Mouse (Mus musculus) embryonic fibroblast, embryonic 13.5 days (primary cell): Measurements from ENCODE around the gene Ttc39b. TPM values are rescaled to one million over a fixed set of nuclear protein-coding genes. Genes with fewer than 3 reads are reported as not detected.

Experiments
- H3K27ac ChIP-seq: 2 replicates; pipeline ENCODE4 v1.5.1; 2012; ENCODE audit warnings: low read length, control low read depth, inconsistent platforms; ENCODE audit not compliant: insufficient read depth
- H3K4me1 ChIP-seq: 2 replicates; pipeline ENCODE4 v1.6.1; 2011; ENCODE audit warnings: low read length; ENCODE audit not compliant: control insufficient read depth, insufficient read depth
- H3K4me3 ChIP-seq: 2 replicates; pipeline ENCODE4 v1.5.1; 2011; ENCODE audit warnings: mild to moderate bottlenecking, control low read depth, low read length; ENCODE audit not compliant: insufficient read depth
- CTCF ChIP-seq: IDR thresholded peaks from 2 replicates; pipeline ENCODE4 v1.5.1; 2011; ENCODE audit warnings: mild to moderate bottlenecking, control low read depth, low read length, moderate library complexity, borderline replicate concordance; ENCODE audit not compliant: insufficient read depth
- POLR2A ChIP-seq: IDR thresholded peaks from 2 replicates; pipeline ENCODE4 v1.6.1; 2011; ENCODE audit warnings: low read depth, mild to moderate bottlenecking, control low read depth, low read length, moderate library complexity
- polyA plus RNA-seq: library from polyadenylated mRNA; stranded (reverse); fragments of >200 nt; gene quantifications from 2 replicates; pipeline ENCODE4 v1.2.4, GENCODE M21; 2011; ENCODE audit warnings: low read depth; ENCODE audit not compliant: missing spikeins, insufficient read length

Ttc39b gene
- polyA plus RNA-seq, 1 experiment = 34.6 TPM

- no peaks in the 10 kb centered on the region for H3K4me1 ChIP-seq
- no peak overlapping the region for H3K4me3 ChIP-seq
- no peak for TF ChIP-seq CTCF
- TF ChIP-seq POLR2A = no peak
- no peak overlapping the region for H3K27ac ChIP-seq
These were observed 149.1 kb downstream of the Ttc39b start for GRCm38 (mm10) chr4:83174946-83175345.

GRCm38 (mm10) chr4:83172278-83172677 lies 151.8 kb downstream of the Ttc39b start:
- peaks cover 2% of the 10 kb centered on the region; the same call in 1 of the 2 replicates for H3K4me1 ChIP-seq
- H3K4me3 ChIP-seq = no peak overlapping the region
- H3K27ac ChIP-seq = no peak overlapping the region
- TF ChIP-seq POLR2A (no peak), CTCF (no peak)

- no peak overlapping the region for H3K4me3 ChIP-seq
- no peak overlapping the region for H3K27ac ChIP-seq
- peaks cover 2% of the 10 kb centered on the region; the same call in 1 of the 2 replicates for H3K4me1 ChIP-seq
- no peak for TF ChIP-seq POLR2A
- TF ChIP-seq CTCF = no peak
These were observed 153.3 kb downstream of the Ttc39b start for GRCm38 (mm10) chr4:83170741-83171140.

Other genes with a start within 250 kb of the Ttc39b start
- 32.0 and 32.8 TPM in 2 replicates for gene Snapc3, start 93.5 kb upstream of the Ttc39b start, polyA plus RNA-seq
- 110 and 180 TPM in 2 replicates for gene Psip1, start 162.2 kb upstream of the Ttc39b start, polyA plus RNA-seq
- 2.4 TPM in 2 replicates for gene Ccdc171, start 201.3 kb upstream of the Ttc39b start, polyA plus RNA-seq